Mouse (Mus musculus) right cerebral cortex, postnatal 4 days (tissue): ENCODE measurements at regions not wholly inside any gene's neighbourhood (a gene's known extent, or its start where the extent isn't known, plus 50 kb on each side); places are given as distances from the start of the nearest gene placed in this dataset.

ENCODE experiments used
- DNase-seq: peaks from one replicate; pipeline ENCODE4 v3.0.0-alpha.2; 2022

DNA sequence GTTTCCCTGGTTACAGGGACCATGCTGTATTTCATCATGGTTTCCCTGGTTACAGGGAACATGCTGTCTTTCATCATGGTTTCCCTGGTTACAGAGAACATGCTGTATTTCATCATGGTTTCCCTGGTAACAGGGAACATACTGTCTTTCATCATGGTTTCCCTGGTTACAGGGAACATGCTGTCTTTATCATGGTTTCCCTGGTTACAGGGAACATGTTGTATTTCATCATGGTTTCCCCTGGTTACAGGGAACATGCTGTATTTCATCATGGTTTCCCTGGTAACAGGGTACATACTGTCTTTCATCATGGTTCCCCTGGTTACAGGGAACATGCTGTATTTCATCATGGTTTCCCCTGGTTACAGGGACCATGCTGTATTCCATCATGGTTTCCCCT, 1579.5 kb downstream of the 4930444P10Rik start:
- DNase-seq, result no peak

DNA sequence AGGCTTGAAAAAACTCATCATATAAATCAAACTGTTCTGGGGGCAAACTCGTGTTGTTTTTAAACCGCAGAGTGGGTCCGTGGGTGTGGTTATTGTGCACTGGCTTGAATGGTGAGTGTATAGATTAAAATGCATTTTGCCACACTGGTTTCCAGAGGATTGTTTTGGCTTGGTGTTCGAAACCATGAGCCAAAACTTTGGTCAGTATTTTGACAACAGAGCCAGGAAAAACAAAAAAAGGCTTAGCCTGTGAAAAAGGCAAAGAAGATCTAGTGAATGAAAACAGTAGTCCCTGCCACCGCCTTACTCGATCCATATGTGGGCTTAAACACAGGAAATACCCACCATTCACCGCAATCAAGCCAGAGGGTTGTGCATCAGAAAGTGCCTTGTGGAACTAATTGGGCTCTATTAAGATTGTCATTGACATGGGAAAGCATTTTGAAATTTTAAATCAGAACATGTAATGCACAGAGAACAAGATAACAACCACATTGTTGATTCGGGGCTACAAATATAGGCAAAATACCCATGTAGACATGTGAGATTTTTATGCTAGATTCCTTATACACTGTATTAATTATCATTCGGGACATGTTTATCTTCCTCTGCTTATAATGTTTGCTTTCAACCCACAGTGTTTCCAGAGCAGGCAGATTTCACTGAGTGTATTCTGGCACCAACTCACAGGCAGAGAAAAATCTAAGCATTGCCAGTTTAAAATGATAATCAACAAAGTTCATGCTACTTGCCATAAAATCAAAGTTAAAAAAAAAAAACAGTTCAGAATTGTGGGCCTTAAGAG, 1580.4 kb downstream of the 4930444P10Rik start:
- no peak for DNase-seq

DNA sequence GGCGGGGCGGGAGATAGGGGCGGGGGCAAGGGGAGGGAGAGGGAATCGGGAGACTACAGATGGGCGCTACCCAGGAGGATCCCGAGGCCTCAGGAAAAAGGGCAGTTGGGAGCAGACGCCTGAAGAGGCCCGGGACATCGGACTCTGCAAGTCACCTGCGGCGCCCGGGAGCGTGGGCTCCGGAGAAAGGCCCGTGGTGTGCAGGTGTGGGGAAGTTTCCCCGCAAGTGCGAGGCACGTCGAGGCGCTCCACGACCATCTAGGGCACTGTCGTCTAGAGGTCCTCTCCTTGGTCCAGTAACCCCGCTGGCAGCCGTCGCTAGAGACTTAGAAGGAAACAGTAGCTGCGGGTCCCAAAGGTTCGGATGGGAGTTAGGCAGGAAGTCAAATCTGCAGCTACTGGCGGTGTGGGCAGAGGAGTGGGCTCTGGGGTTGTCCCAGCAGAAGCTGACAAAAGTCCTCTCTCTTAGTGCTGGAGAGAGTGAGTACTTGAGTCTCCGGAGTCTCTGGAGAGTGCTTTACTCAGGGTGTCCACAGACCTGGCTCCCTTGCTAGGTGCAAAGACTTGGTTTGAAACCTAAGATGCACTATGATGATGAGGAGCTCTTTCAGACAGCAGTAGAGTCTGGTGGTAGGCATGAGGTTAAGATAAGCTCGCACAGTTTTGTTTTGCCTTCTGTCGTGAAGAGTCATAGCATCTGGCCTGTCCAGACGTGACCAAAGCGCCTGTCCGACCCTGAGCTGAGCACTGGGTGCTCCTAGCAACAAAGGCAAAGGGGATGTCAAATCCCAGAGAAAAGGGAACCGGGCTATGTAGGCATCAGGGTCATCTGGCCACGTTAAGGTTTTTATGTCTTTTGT, 1586.1 kb downstream of the 4930444P10Rik start:
- peak; percentile 9 for DNase-seq

DNA sequence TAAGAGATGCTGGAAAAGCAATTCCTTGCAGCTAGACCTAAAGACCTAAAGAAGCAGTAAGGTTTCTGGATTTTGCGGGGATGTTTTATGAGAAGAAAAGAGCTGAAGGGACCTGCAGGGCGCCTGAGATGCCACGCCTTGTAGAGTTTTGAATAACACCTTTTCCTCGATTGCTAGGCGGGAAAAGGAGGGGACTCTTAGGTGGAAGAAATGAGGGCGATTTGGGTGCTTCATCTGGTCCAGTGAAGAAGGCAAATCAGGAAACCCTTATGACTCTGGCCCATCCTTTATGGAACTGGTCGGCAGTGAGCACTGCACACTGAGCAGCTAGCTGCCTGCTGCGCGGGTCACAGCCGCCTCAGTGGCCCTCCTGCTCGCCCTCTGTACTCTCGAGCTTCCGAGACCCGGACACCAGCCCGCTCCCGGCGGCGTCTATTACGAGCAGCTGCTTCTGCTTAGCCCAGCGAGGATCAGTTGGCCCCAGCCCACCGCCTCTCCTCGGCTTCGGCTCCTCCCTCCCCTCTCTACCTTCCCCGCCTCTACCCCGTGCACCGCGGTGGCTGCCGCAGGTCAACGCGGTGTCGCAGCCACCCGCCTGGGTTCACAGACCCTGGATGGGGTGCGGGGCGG, 1586.8 kb downstream of the 4930444P10Rik start:
- peak; percentile 39 for DNase-seq

DNA sequence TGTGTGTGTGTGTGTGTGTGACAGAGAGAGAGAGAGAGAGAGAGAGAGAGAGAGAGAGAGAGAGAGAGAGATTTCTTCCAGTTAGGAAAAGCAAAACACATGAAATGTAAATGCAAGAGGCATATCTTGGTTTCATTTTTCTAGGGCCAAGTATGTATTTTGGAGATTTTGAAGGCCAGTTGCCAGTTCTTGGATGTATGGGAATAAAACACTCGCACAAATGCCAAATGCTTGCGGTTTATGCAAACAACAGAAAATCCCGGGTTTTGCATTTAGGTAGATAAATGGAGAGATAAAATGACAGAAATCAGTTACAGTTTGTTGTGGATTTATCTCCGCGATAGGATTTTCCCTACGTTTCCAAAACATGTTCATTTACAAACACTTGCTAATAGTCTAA, 1587.4 kb downstream of the 4930444P10Rik start:
- DNase-seq, result no peak

DNA sequence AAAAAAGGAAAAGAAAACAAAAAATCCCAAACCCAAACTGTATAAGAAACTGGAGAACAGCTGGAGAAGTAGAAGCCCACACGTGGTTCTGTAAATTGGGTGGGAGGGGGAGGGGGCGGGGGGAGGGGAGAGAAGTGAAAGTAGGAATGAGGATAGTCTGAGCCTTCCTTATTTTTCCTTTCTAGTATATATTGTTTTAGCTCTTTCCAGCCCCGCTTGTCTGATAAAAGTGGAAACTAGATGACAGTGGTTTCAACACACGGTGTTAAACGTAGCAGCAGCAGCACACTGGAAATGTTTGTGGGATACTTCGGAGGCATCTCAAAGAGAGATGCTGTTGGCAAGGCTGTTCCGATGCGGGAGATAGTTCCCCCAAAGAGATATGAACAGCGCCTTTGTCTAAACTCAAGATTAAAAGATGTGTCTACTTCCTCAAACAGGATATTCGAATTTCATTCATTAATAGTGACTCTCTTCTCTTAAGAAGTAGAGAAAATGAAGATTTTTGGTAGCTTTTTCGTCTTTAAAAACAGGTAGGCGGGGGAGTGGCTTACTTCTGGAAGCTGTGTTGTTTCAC, 1588.3 kb downstream of the 4930444P10Rik start:
- no peak for DNase-seq

DNA sequence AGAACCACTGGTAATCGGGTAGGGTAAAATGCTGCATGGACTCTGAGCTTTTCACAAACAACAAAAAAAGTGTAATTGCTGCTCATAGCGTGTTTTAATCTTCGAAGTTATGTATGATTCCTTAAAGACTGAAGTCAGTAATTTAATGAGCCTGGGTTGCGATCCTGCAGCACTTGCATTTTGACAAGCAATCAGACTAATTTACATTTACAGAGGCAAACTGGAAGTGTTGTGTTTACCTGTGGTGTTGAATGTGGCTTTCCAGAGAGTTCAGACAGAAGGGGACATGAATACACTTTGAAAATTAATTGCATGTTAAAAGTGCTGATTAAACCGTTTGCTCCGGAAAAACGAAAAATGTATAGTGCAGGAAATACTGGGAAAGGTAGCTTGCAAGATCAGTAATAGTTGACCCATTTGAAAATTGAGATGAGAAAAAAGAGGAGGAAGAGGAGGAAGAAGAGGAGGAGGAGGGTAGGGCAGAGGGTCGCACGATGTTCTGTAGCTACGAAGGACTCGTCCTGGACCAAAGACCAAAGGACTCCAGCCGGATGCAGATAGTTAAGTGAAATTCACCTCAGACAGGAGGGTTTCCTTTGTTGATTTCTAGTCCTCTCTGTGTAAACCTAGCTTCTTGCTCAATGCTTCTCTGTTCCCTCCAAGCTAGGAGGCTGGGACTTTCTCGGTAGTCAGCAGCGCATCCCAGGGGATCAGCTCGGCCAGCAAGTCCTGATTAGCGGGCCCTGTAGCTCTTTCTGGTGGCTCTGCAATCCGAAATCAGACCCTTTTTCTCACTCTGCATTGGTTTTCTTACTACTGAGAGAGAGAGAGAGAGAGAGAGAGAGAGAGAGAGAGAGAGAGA, 1589.0 kb downstream of the 4930444P10Rik start:
- DNase-seq, result peak; percentile 22

DNA sequence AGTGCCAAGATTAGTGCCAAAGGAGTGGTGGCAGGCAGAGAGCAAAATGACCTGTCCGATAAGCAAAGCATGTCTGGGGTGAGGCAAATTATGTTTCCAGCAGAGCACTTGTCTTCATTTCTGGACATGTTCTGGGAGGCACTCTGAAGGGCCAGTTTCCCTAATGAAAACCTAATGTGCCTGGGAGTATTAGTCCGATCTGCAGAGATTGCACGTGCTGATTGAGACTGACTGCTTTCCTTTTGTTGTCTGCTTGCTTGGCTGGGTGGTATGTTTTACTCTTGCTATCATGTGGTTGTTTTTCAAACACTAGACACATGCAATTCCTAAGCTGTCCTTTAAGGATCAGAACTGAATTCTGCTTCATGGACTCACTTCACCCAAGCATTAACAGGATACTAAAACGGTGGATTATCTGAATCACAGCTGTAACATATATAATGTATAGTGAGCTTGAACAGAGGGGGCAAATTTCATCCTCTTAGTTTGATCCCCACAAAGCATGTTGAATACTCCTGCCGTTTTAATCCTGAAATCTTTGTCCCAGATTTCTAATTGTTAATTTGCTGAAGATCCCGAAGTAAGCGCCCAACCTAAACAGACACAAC, 1589.8 kb downstream of the 4930444P10Rik start:
- no peak for DNase-seq

DNA sequence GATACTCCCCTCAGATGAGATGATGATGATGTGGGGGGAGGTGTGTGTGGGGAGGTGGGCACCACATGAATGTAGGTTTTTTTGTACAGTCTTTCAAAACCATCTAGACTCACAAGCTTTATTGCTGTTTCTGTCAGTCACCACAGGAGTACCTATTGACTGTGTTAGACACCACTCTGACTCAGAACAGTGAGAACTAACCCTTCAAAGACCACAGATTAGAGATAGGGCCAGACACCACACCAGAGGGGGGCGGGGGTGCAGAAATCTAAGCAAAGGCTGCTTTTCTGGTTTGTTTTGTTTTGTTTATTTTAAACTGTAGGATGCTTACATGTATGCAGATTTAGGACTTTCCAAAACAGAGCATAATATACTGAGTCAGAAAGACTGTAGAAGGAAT, 1594.0 kb downstream of the 4930444P10Rik start:
- no peak for DNase-seq

DNA sequence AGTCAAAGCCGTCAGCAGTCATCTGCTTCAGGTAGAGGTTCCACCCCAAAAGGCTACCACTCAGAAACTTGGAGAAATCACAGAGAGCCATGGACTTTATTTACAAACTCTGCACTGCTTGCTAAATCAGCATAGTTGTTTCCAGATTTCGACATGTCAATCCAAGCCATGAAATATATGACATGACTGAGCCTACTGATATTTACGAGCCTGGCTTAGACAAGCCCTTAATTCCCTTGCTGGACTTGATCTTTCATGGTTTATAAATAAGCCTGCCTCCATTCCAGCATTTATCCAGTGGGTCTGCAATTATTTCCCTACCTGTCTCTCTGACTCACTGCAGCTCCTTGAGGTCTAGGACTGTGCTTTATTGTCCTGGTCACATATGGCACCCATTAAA, 1603.1 kb downstream of the 4930444P10Rik start:
- no peak for DNase-seq

DNA sequence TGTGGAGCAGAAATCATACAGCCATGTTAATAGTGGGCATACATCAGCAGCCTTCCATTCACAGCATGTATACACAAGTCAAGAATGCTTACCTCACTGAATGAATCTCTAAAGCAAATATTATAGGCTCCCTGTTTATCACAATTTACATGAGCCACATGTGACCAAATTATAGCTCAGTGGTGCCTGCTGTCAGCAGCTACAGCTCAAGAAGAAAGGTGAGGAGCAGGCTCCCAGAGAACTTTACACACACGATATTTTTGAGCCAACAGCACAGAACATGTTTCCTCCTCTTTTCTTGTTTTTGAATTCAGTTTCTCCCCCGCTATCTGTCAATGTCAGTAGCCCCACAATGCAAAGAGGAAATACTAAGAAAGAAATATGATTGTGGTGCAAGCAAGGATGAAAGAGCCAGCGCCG, 1605.4 kb downstream of the 4930444P10Rik start:
- no peak for DNase-seq

DNA sequence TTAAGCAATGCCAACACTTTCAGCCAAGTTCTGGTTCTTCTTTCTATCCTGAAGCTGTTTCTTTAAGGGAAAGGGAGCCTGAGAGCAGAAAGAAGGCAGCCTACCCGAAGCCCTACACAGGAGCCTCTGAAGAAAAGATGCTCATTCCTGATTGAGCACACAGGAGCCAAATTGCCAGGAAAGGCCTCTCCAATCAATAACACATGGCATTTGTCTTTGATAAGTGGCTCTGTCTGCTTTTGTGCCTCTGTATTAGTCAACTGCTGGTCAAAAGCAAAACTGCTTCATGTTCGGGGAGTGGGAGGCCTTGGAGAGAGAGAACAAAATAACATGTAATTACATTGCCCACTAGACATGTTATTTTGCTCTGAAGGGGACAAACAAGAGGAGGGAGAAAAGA, 1607.4 kb downstream of the 4930444P10Rik start:
- no peak for DNase-seq

DNA sequence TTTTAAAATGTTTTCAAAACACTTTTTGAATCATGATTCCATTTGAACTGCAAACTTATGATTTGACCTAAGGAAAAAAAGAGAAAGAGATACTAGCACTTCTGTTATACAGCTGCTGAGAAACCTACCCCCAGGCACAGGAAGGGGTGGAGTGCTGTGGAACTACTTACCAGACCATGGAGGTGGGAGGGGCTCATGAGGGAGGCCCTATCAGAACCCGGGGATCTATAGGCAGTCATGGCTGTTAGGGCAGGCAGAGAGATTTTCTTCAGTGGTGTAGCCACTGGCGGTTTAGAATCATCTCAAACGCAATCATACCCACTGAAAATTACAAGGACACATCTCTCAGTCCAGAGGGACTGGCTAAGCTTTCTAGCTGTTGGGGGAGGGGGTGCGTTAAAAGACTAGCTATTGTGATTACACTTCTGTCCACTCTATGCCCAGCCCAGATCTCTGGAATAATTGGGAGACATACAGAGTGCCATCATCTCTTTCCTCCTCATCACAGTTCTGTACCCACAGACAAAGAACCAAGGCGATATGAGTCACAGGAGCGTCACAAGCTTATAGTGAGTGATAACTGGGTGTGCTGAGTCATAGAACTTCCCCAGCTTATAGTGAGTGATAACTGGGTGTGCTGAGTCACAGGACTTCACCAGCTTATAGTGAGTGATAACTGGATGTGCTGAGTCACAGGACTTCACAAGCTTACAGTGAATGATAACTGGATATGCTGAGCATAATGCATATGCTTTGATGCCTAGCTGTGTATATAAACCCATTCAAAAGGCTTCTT, 1608.8 kb downstream of the 4930444P10Rik start:
- no peak for DNase-seq

DNA sequence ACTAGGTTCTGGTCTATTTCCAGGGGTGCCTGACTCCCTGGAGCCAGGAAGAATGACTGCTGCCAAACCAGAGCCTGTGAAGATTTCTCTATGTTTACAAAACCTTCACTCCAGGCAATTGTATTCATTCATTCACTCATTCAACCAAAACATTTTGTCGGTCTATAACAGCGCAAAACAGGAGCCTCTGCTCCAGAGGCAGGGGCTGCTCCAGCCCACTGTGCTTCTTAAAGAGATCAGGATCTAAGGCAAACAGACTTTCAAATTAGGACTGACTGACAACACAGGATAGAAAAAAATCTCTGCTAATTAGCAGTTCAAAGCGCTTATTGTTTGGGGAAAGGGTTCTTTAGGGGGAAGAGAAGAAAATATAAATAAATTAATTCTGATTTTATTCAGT, 1620.8 kb downstream of the 4930444P10Rik start:
- no peak for DNase-seq

DNA sequence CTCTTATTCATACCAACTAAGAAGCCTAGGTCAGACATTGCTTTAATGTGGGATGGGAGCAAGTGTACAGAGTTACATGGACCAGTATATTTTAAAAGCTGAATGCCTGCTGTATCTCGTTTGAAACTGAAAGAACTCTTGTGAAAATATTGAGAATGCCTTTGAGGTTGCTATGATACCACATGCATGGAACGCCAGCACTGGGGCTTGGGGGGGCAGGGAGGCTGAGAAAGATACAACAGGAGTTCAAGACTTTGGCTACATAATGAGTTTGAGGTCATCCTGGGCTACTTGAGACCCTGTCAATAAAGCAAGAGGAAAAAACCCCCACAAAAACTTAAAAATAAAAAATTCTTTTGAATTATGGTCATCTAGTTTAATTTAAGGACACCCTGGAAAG, 1621.6 kb downstream of the 4930444P10Rik start:
- no peak for DNase-seq

DNA sequence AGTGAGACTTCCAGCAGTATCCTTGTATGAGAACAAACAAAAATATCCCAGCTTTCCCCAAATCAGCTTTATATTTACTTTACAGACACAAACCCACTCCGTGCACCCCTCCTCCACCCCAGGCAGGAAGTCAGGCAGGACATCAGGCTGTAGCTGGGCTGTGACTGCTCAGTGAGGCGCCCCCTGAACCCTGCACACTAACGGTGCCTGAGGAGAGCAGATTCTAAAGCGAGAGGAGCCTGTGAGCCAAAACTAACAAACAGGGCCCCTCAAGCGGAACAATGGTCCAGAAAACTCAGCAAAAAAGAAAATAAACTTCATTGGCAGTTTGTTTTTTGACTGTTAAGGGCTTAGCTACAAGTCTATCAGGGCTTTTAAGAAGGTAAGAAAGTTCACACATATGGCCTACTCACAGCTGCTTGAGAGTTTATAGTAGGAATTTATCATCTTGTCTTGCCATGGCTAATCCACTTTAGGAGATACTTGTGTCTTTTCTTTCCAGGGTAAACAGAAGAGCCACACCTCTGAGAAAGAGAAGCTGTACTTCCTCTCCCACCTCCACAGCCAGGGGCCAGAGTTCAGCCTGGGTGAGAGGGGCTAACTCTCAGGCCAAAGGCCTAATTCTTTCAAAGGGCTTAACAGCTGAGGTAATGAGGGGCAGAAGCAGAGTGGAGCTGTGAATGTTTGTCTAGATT, 1628.2 kb downstream of the 4930444P10Rik start:
- no peak for DNase-seq

DNA sequence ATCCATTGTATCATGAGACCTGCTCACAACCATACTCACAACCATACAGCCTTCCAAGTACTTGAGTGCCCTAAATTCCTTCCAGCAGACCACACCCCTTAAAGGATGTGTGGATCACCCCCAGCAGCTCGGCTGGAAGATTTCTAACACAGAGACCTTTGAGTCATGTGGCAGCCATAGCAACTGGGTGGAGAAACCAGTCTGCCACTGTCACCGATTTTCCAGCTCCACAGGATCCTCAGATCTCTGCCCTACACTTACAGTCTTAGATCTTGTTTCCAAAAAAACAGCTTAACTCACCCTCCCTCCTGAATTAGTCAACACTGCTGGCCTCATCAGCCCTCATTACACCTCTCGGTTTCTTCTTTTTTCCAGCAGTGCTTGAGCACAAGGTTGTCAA, 1630.6 kb downstream of the 4930444P10Rik start:
- no peak for DNase-seq

DNA sequence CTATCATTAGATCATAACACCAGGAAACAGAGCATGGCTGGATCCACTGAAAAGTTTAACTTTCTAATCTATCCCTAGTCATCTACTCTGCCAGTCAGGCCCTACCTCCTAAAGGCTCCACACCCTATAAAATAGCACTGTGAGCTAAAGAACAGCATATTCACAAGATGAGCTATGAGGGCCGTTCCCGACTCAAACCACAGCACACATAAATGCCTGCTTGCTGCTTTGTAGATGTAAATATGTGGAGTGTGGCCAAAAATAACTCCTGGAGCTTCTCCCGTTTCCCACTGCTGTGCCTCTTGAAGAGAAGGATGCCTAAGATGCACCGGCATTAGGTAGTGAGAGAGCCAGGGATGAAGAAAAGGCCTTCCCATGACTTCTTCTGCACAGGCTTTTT, 1632.3 kb downstream of the 4930444P10Rik start:
- no peak for DNase-seq

DNA sequence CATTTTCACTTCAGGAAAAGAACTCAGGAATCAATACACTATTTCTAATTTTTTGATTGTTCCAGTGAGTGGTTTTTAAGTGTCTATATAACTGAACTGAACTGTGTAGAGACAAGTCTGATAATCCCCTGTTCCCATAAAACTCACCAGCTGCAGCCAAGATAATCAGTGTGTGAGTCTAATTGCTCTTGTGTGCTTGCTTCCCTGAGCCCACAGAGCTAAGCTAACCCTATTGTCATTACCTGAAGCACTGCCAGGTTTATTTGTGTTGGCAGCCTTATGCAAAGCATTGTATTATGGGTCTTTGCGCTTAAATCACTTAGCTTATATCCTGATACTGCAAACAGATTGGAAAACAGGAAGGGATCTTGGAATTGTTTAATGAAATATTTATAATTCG, 1663.8 kb downstream of the 4930444P10Rik start:
- no peak for DNase-seq

DNA sequence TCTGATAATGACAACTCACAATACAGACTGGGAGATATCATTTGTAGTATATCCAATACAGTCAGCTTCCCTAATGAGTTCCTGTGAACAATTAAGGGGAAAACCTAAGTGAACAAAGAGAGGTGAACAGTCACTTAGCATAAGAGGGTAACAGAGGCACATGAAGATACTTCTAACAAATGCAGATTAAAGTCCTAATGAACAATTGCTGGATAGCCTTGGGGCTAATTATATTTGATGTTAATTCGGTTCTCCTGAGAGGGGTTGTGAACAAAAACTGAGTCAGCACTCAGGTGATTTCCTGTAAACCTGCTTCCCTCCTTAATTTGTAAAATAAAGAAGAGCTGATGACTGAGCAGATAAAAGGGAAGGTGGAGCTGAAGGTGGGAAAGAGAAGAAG, 1672.1 kb downstream of the 4930444P10Rik start:
- DNase-seq, result no peak
